Mouse (Mus musculus) olfactory bulb, adult 2 months (tissue): Measurements from ENCODE around the gene Cand1. TPM values are rescaled to one million over a fixed set of nuclear protein-coding genes. Genes with fewer than 3 reads are reported as not detected.

Source experiments
- H3K27ac ChIP-seq: fragments of 200-500 bp; 2 replicates; pipeline ENCODE4 v1.5.1; 2012; ENCODE audit warnings: low read depth, low read length; ENCODE audit not compliant: insufficient read depth
- H3K4me1 ChIP-seq: fragments of 200-500 bp; 2 replicates; pipeline ENCODE4 v1.6.1; 2012; ENCODE audit warnings: low read length; ENCODE audit not compliant: control insufficient read depth, insufficient read depth
- H3K4me3 ChIP-seq: fragments of 200-500 bp; 2 replicates; pipeline ENCODE4 v1.5.1; 2012; ENCODE audit warnings: mild to moderate bottlenecking, low read depth, low read length, moderate library complexity; ENCODE audit not compliant: insufficient read depth
- CTCF ChIP-seq: fragments of 200-500 bp; IDR thresholded peaks from 2 replicates; pipeline ENCODE4 v1.5.1; 2012; ENCODE audit warnings: low read depth, mild to moderate bottlenecking, low read length, moderate library complexity; ENCODE audit not compliant: insufficient read depth
- POLR2A ChIP-seq: fragments of 200-500 bp; IDR thresholded peaks from 2 replicates; pipeline ENCODE4 v1.6.1; 2012; ENCODE audit warnings: mild to moderate bottlenecking, low read depth, low read length, moderate library complexity; ENCODE audit not compliant: insufficient read depth
- WGBS: fragments of 180-500 bp; shearing (Covaris S2); methylation state at CpG from one replicate; pipeline ENCODE4 v1.1.7; 2018; 5-methylcytosine and 5-hydroxymethylcytosine counted together
- polyA plus RNA-seq: library from polyadenylated mRNA; stranded (reverse); fragments of >200 nt; gene quantifications from 2 replicates; pipeline ENCODE4 v1.2.4, GENCODE M21; 2012; ENCODE audit warnings: low replicate concordance; ENCODE audit not compliant: missing spikeins, insufficient read depth, insufficient read length

Cand1 gene
- polyA plus RNA-seq, 1 experiment, result not detected

- H3K27ac ChIP-seq, result no peak overlapping the region
- H3K4me1 ChIP-seq, result peaks cover 11% of the 10 kb centered on the region
- H3K4me3 ChIP-seq, result no peak overlapping the region
- 50% methylated on average over 5 of the region's 5 CpGs for WGBS
- TF ChIP-seq POLR2A (no peak), CTCF (no peak)
These were observed 18.2 kb downstream of the Cand1 start for GRCm38 (mm10) chr10:119221631-119222030.

- Histone ChIP-seq H3K4me1 (peaks cover 11% of the 10 kb centered on the region), H3K4me3 (no peak overlapping the region), H3K27ac (no peak overlapping the region)
- 33% methylated on average over 11 of the region's 11 CpGs for WGBS
- TF ChIP-seq POLR2A (no peak), CTCF (no peak)
These were observed 20.4 kb downstream of the Cand1 start for GRCm38 (mm10) chr10:119219415-119219814.

- Histone ChIP-seq H3K4me1 (peaks cover 11% of the 10 kb centered on the region), H3K4me3 (no peak overlapping the region), H3K27ac (no peak overlapping the region)
- TF ChIP-seq POLR2A (no peak), CTCF (no peak)
- WGBS, result 65% methylated on average over 15 of the region's 15 CpGs
These were observed 21.4 kb downstream of the Cand1 start for GRCm38 (mm10) chr10:119218274-119219080.

- H3K4me1 ChIP-seq, result no peaks in the 10 kb centered on the region
- no peak overlapping the region for H3K4me3 ChIP-seq
- TF ChIP-seq CTCF (no peak), POLR2A (no peak)
- H3K27ac ChIP-seq, result no peak overlapping the region
- 73% methylated on average over 5 of the region's 5 CpGs for WGBS
These were observed 27.4 kb downstream of the Cand1 start for GRCm38 (mm10) chr10:119212443-119212842.

- Histone ChIP-seq H3K27ac (no peak overlapping the region), H3K4me1 (no peaks in the 10 kb centered on the region), H3K4me3 (no peak overlapping the region)
- 92% methylated on average over 11 of the region's 11 CpGs for WGBS
- TF ChIP-seq CTCF, result no peak
- no peak for TF ChIP-seq POLR2A
These were observed 28.6 kb downstream of the Cand1 start for GRCm38 (mm10) chr10:119211251-119211650.

- TF ChIP-seq POLR2A (no peak), CTCF (no peak)
- H3K27ac ChIP-seq, result no peak overlapping the region
- peaks cover 3% of the 10 kb centered on the region; the same call in 1 of the 2 replicates for H3K4me1 ChIP-seq
- WGBS, result 95% methylated on average over 8 of the region's 8 CpGs
- no peak overlapping the region for H3K4me3 ChIP-seq
These were observed 33.4 kb downstream of the Cand1 start for GRCm38 (mm10) chr10:119206309-119206932.

- 82% methylated on average over 5 of the region's 5 CpGs for WGBS
- Histone ChIP-seq H3K4me1 (peaks cover 3% of the 10 kb centered on the region; the same call in 1 of the 2 replicates), H3K27ac (no peak overlapping the region), H3K4me3 (no peak overlapping the region)
- TF ChIP-seq POLR2A (no peak), CTCF (no peak)
These were observed 34.6 kb downstream of the Cand1 start for GRCm38 (mm10) chr10:119205229-119205628.

GRCm38 (mm10) chr10:119204334-119204946, 35.4 kb downstream of the Cand1 start:
- Histone ChIP-seq H3K4me1 (peaks cover 3% of the 10 kb centered on the region; the same call in 1 of the 2 replicates), H3K4me3 (no peak overlapping the region), H3K27ac (no peak overlapping the region)
- WGBS, result 58% methylated on average over 12 of the region's 12 CpGs
- TF ChIP-seq CTCF (no peak), POLR2A (no peak)

- H3K27ac ChIP-seq, result no peak overlapping the region
- H3K4me1 ChIP-seq, result peaks cover 3% of the 10 kb centered on the region; the same call in 1 of the 2 replicates
- H3K4me3 ChIP-seq, result no peak overlapping the region
- WGBS, result 96% methylated on average over 5 of the region's 5 CpGs
- TF ChIP-seq POLR2A (no peak), CTCF (no peak)
These were observed 40.0 kb downstream of the Cand1 start for GRCm38 (mm10) chr10:119199864-119200263.
